Mouse (Mus musculus) hindbrain, embryonic 16.5 days (tissue): ENCODE measurements around the gene Tmem123. TPM values are rescaled to one million over a fixed set of nuclear protein-coding genes. Genes with fewer than 3 reads are reported as not detected.
A peak's percentile ranks its signal among the peaks of the same experiment; 100 is the strongest.

Experiments
- ATAC-seq: fragments of 200-750 bp; cut with Nextera tagmentation; 2 replicates; pipeline ENCODE4 v1.8.0; 2017; ENCODE audit warnings: moderate TSS enrichment, moderate library complexity
- H3K27ac ChIP-seq: fragments of 300-500 bp; sonication (generic); 2 replicates; pipeline ENCODE4 v1.5.1; 2014; ENCODE audit warnings: low read depth, mild to moderate bottlenecking, control low read depth, low read length, moderate library complexity
- H3K27me3 ChIP-seq: fragments of 300-500 bp; sonication (generic); replicated peaks from 2 replicates; pipeline ENCODE4 v1.6.1; 2014; ENCODE audit warnings: low read length; ENCODE audit not compliant: control insufficient read depth, insufficient read depth
- H3K36me3 ChIP-seq: fragments of 300-500 bp; sonication (generic); 2 replicates; pipeline ENCODE4 v1.6.1; 2014; ENCODE audit warnings: mild to moderate bottlenecking, low read length, moderate library complexity, mixed read lengths; ENCODE audit not compliant: control insufficient read depth, insufficient read depth
- H3K4me1 ChIP-seq: fragments of 300-500 bp; sonication (generic); 2 replicates; pipeline ENCODE4 v1.6.1; 2014; ENCODE audit warnings: low read depth, low read length; ENCODE audit not compliant: control insufficient read depth, insufficient read depth
- H3K4me2 ChIP-seq: fragments of 300-500 bp; sonication (generic); 2 replicates; pipeline ENCODE4 v1.6.1; 2014; ENCODE audit warnings: mild to moderate bottlenecking, low read length, control low read depth, moderate library complexity
- H3K4me3 ChIP-seq: fragments of 300-500 bp; sonication (generic); 2 replicates; pipeline ENCODE4 v1.5.1; 2014; ENCODE audit warnings: mild to moderate bottlenecking, low read length, control low read depth, moderate library complexity
- H3K9ac ChIP-seq: fragments of 300-500 bp; sonication (generic); 2 replicates; pipeline ENCODE4 v1.6.1; 2014; ENCODE audit warnings: low read depth, mild to moderate bottlenecking, control low read depth, low read length, moderate library complexity
- H3K9me3 ChIP-seq: fragments of 300-500 bp; sonication (generic); 2 replicates; pipeline ENCODE4 v1.6.1; 2014; ENCODE audit warnings: mild to moderate bottlenecking, low read length, moderate library complexity; ENCODE audit not compliant: control insufficient read depth
- WGBS: fragments of 180-500 bp; shearing (Covaris S2); extraction: QIAGEN DNeasy Blood & Tissue Kit; methylation state at CpG from one replicate; pipeline ENCODE4 v1.1.7; 2014; 5-methylcytosine and 5-hydroxymethylcytosine counted together
- polyA plus RNA-seq: library from polyadenylated mRNA; unstranded; fragments of >200 nt; fragmentation: Nextera tagmentation; extraction: Ambion mirVana; gene quantifications from 2 replicates; pipeline ENCODE4 v1.2.1, GENCODE M21; 2015

Gene Tmem123
- polyA plus RNA-seq, 1 experiment from 2014 or later = 20.4 TPM

- 0 out of 2 replicates have a peak, but pooled peaks cover 4% of the 10 kb centered on the region for H3K36me3 ChIP-seq
- peaks cover 24% of the 10 kb centered on the region for H3K4me1 ChIP-seq
- no peak overlapping the region for H3K9ac ChIP-seq
- no peak overlapping the region for H3K4me2 ChIP-seq
- 87% methylated on average over 9 of the region's 9 CpGs for WGBS
- H3K9me3 ChIP-seq = no peaks in the 10 kb centered on the region
- no peak for ATAC-seq
- H3K27ac ChIP-seq = no peak overlapping the region
- H3K27me3 ChIP-seq = no peaks in the 10 kb centered on the region
- H3K4me3 ChIP-seq = no peak overlapping the region
Observed at GRCm38 (mm10) chr9:7829531-7830528, 66.0 kb downstream of the Tmem123 start.

GRCm38 (mm10) chr9:7833421-7833820 lies 69.6 kb downstream of the Tmem123 start:
- H3K9ac ChIP-seq = no peak overlapping the region
- no peaks in the 10 kb centered on the region for H3K27me3 ChIP-seq
- peak overlapping the region; percentile 38 for H3K4me2 ChIP-seq
- no peak for ATAC-seq
- 90% methylated on average over 6 of the region's 6 CpGs for WGBS
- 0 out of 2 replicates have a peak, but pooled peaks cover 4% of the 10 kb centered on the region for H3K36me3 ChIP-seq
- H3K9me3 ChIP-seq = no peaks in the 10 kb centered on the region
- no peak overlapping the region for H3K27ac ChIP-seq
- no peak overlapping the region for H3K4me3 ChIP-seq
- H3K4me1 ChIP-seq = peaks cover 30% of the 10 kb centered on the region

DNA sequence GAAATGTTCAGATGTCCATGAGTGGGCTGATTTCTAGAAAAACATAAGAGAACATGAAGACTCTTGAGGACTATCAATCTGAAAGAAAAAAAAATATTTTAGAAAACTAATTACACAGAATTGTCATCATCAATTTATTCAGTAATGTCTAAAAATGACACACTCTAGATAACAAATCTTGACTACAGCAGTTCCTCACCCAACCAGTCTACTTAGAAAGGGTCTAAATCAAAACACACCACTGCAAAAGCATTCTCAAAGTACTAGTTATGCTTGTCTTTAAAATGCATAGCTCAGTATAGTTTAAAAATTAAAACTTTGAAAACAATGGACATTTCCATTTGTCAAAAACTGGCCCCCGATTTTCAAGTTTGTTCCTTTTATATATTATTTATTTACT lies 71.5 kb downstream of the Tmem123 start:
- Histone ChIP-seq H3K4me2 (no peak overlapping the region; the same call in 1 of the 2 replicates), H3K9ac (no peak overlapping the region), H3K27me3 (no peaks in the 10 kb centered on the region), H3K36me3 (0 out of 2 replicates have a peak, but pooled peaks cover 4% of the 10 kb centered on the region), H3K9me3 (no peaks in the 10 kb centered on the region), H3K27ac (no peak overlapping the region), H3K4me3 (no peak overlapping the region), H3K4me1 (peaks cover 27% of the 10 kb centered on the region)
- WGBS = 89% methylated on average over 1 of the region's 1 CpGs
- ATAC-seq = no peak

DNA sequence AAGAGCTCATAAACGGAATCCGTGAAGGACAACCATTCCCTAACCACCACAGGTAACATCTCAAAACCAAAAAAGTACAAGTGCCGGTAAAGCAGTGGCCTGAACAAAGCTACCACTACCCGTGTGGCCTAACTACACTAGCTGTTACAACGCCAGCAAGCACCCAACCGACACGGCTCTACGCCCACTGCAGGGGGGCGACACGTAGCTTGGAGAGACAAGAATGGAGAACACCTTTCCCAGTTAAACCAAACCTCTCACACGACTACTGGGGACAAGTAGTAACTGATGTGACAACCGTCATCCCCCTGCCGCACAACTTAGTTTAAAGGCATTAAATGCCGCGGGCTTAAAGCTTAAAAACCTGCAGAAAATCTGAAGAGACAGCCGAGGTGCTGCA lies 72.5 kb downstream of the Tmem123 start:
- 0% methylated on average over 16 of the region's 16 CpGs for WGBS
- peak overlapping the region; percentile 88 for H3K9ac ChIP-seq
- H3K4me1 ChIP-seq = peaks cover 24% of the 10 kb centered on the region
- peak overlapping the region; percentile 78 for H3K4me2 ChIP-seq
- H3K9me3 ChIP-seq = no peaks in the 10 kb centered on the region
- H3K27me3 ChIP-seq = no peaks in the 10 kb centered on the region
- 0 out of 2 replicates have a peak, but pooled peaks cover 4% of the 10 kb centered on the region for H3K36me3 ChIP-seq
- ATAC-seq = peak; percentile 16
- peak overlapping the region; percentile 78 for H3K4me3 ChIP-seq
- peak overlapping the region; percentile 99 for H3K27ac ChIP-seq

GRCm38 (mm10) chr9:7836905-7837805 lies 73.3 kb downstream of the Tmem123 start, which contains the start of gene Birc2:
Birc2 (minus strand) TSS chr9:7837064.
- peak within 1 kb of the TSS; percentile 99 for H3K27ac ChIP-seq
- H3K27me3 ChIP-seq = no peaks in the 10 kb centered on the region
- peak within 1 kb of the TSS; percentile 78 for H3K4me3 ChIP-seq
- no peaks in the 10 kb centered on the region for H3K9me3 ChIP-seq
- under 1% methylated on average over 68 of the region's 68 CpGs for WGBS
- peaks cover 21% of the 10 kb centered on the region for H3K4me1 ChIP-seq
- peak within 1 kb of the TSS; percentile 88 for H3K9ac ChIP-seq
- H3K4me2 ChIP-seq = peak within 1 kb of the TSS; percentile 78
- ATAC-seq = peak; percentile 98
- 0 out of 2 replicates have a peak, but pooled peaks cover 4% of the 10 kb centered on the region for H3K36me3 ChIP-seq

DNA sequence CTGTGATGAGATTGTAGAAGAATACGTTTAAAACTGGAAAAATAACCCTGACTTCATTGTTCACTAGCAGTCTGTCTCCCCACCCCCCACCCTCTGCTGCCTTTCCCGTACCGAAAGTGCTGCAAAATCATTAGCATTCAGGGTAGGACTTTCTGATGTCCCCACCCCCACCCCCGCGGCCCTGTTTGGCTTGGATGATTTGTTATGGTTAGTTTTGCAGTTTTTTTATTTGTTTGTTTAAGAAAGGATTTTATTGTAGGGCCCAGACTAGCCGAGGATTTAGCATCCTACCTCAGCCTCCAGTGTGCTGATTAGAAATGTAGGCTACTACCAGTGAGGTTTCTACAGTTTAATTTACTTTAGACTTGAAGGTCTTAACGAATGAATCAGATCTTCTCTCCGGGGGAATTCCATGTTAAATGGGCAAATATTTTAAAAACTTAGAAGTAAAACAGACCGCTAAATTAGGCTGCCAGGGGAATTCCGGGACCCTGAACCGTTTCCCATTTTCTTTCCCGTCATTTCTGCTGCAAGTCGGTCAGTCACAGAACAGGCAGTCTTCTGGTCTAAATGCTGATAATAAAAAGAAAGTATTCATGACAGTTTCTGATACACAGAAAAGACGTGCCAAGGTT lies 74.1 kb downstream of the Tmem123 start:
- ATAC-seq = peak; percentile 9; the same call in 1 of the 2 replicates
- H3K9me3 ChIP-seq = no peaks in the 10 kb centered on the region
- WGBS = 9% methylated on average over 14 of the region's 14 CpGs

DNA sequence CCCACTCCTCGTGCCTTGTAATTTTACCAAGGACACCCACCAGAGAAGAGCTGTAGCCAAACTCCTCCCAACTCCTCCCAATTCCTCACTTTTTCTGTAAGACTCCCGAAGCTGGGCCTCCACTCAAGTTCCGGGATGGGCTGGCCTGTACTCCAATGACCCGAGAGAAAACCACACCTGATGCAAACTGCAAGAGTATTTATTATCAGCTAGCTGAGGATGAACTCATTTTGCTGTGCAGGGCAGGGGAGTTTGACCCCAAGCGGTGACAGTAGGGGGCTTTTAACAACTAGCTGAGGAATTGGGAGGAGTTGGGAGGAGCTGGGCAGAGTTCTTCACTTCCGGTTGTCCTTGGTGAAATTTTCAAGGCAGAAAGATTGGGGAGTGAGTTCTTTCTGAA lies 77.4 kb downstream of the Tmem123 start:
- peaks cover 4% of the 10 kb centered on the region; the same call in 1 of the 2 replicates for H3K4me1 ChIP-seq
- no peaks in the 10 kb centered on the region for H3K36me3 ChIP-seq
- H3K27ac ChIP-seq = no peak overlapping the region
- no peaks in the 10 kb centered on the region for H3K9me3 ChIP-seq
- H3K9ac ChIP-seq = no peak overlapping the region
- H3K4me3 ChIP-seq = no peak overlapping the region
- no peaks in the 10 kb centered on the region for H3K27me3 ChIP-seq
- ATAC-seq = no peak
- 71% methylated on average over 6 of the region's 6 CpGs for WGBS
- H3K4me2 ChIP-seq = no peak overlapping the region

More for the DNA sequence above, 74.1 kb downstream of the Tmem123 start:
- Histone ChIP-seq H3K4me2 (peak overlapping the region; percentile 78), H3K9ac (peak overlapping the region; percentile 88), H3K27me3 (no peaks in the 10 kb centered on the region), H3K4me1 (peaks cover 16% of the 10 kb centered on the region), H3K4me3 (peak overlapping the region; percentile 78), H3K27ac (peak overlapping the region; percentile 99), H3K36me3 (0 out of 2 replicates have a peak, but pooled peaks cover 4% of the 10 kb centered on the region)
